Mouse (Mus musculus) heart, adult 2 months (tissue): ENCODE data around the gene Psmc6. TPM values are rescaled to one million over a fixed set of nuclear protein-coding genes. Genes with fewer than 3 reads are reported as not detected.

Experiments
- DNase-seq, 2 experiments: peaks; one replicate each; pipeline ENCODE4 v3.0.0; 2021
- H3K27ac ChIP-seq: fragments of 200-600 bp; 2 replicates; pipeline ENCODE4 v1.8.1; 2022
- H3K27me3 ChIP-seq: fragments of 200-500 bp; 2 replicates; pipeline ENCODE4 v1.6.1; 2012; ENCODE audit warnings: mild to moderate bottlenecking, low read length, inconsistent platforms, mixed read lengths; ENCODE audit not compliant: control insufficient read depth, insufficient read depth
- H3K36me3 ChIP-seq: fragments of 200-500 bp; 2 replicates; pipeline ENCODE4 v1.6.1; 2012; ENCODE audit warnings: low read length, inconsistent platforms; ENCODE audit not compliant: control insufficient read depth, insufficient read depth
- H3K4me1 ChIP-seq: fragments of 200-500 bp; 2 replicates; pipeline ENCODE4 v1.6.1; 2011; ENCODE audit warnings: low read length; ENCODE audit not compliant: control insufficient read depth, insufficient read depth
- H3K4me3 ChIP-seq: fragments of 200-600 bp; 2 replicates; pipeline ENCODE4 v1.8.1; 2022
- H3K79me2 ChIP-seq: fragments of 200-500 bp; replicated peaks from 2 replicates; pipeline ENCODE4 v1.6.1; 2012; ENCODE audit warnings: mild to moderate bottlenecking, inconsistent platforms, low read length, moderate library complexity, mixed read lengths; ENCODE audit not compliant: control insufficient read depth, insufficient read depth
- H3K9ac ChIP-seq: fragments of 200-500 bp; 2 replicates; pipeline ENCODE4 v1.6.1; 2012; ENCODE audit warnings: low read depth, mild to moderate bottlenecking, control low read depth, inconsistent platforms, low read length, mixed read lengths
- CTCF ChIP-seq: fragments of 200-600 bp; IDR thresholded peaks from 2 replicates; pipeline ENCODE4 v1.8.1; 2022; ENCODE audit warnings: antibody characterized with exemption, mild to moderate bottlenecking, moderate library complexity
- EP300 ChIP-seq: fragments of 200-500 bp; IDR thresholded peaks from 2 replicates; pipeline ENCODE4 v1.6.1; 2011; ENCODE audit warnings: low read depth, low read length, control low read depth; ENCODE audit not compliant: insufficient read depth
- POLR2A ChIP-seq: fragments of 200-500 bp; IDR thresholded peaks from 2 replicates; pipeline ENCODE4 v1.6.1; 2011; ENCODE audit warnings: mild to moderate bottlenecking, low read depth, low read length, control low read depth; ENCODE audit not compliant: insufficient read depth
- WGBS: fragments of 180-500 bp; shearing (Covaris S2); methylation state at CpG from one replicate; pipeline ENCODE4 v1.1.7; 2018; 5-methylcytosine and 5-hydroxymethylcytosine counted together
- intact Hi-C: fragments of 180-260 bp; cut with DNase I; formaldehyde crosslinking; loops from one replicate; pipeline ENCODE4 v1.15.1; 2025
- polyA plus RNA-seq: library from polyadenylated mRNA; depleted of rRNA; stranded (reverse); fragments of >200 nt; gene quantifications from 2 replicates; pipeline ENCODE4 v1.2.3, GENCODE M21; 2012
- total RNA-seq, 2 experiments: library from RNA; stranded (reverse); gene quantifications; 2 replicates each; pipeline ENCODE4 v1.2.3; 2021

Psmc6 gene
- total and polyA plus RNA-seq, 3 experiments = 46.3 to 93.7 (median 89.7) TPM

- H3K9ac ChIP-seq = no peak overlapping the region
- H3K4me1 ChIP-seq = no peaks in the 10 kb centered on the region
- DNase-seq = no peak
- no peak overlapping the region for H3K4me3 ChIP-seq
- no peaks in the 10 kb centered on the region for H3K79me2 ChIP-seq
- WGBS = 89% methylated on average over 3 of the region's 3 CpGs
- intact Hi-C loops = no loop called here
- no peak overlapping the region for H3K27ac ChIP-seq
- H3K27me3 ChIP-seq = no peaks in the 10 kb centered on the region
- TF ChIP-seq POLR2A = no peak
- TF ChIP-seq EP300 = no peak
- TF ChIP-seq CTCF = no peak
- no peaks in the 10 kb centered on the region for H3K36me3 ChIP-seq
Measured at GRCm38 (mm10) chr14:45323320-45323719, 6.3 kb upstream of the Psmc6 start.

- no peak overlapping the region for H3K27ac ChIP-seq
- no peak for DNase-seq
- intact Hi-C loops = loop anchor here (5.0 kb wide), 1 partner anchor 62 kb away; no protein-coding TSS in a partner anchor
Measured at GRCm38 (mm10) chr14:45325471-45325870, 4.1 kb upstream of the Psmc6 start.

GRCm38 (mm10) chr14:45328072-45328713, 1.4 kb upstream of the Psmc6 start:
- Histone ChIP-seq H3K27ac (no peak overlapping the region), H3K27me3 (no peaks in the 10 kb centered on the region), H3K4me1 (no peaks in the 10 kb centered on the region), H3K36me3 (peaks cover 16% of the 10 kb centered on the region), H3K79me2 (no peaks in the 10 kb centered on the region), H3K9ac (no peak overlapping the region), H3K4me3 (no peak overlapping the region)
- DNase-seq = no peak
- intact Hi-C loops = loop anchor here (5.0 kb wide), 1 partner anchor 59 kb away; no protein-coding TSS in a partner anchor
- WGBS = 85% methylated on average over 4 of the region's 4 CpGs
- TF ChIP-seq CTCF (no peak), POLR2A (no peak), EP300 (no peak)

More at GRCm38 (mm10) chr14:45325471-45325870, 4.1 kb upstream of the Psmc6 start:
- Histone ChIP-seq H3K4me1 (no peaks in the 10 kb centered on the region), H3K27me3 (no peaks in the 10 kb centered on the region), H3K4me3 (no peak overlapping the region), H3K9ac (no peak overlapping the region), H3K79me2 (no peaks in the 10 kb centered on the region), H3K36me3 (no peaks in the 10 kb centered on the region)
- no peak for TF ChIP-seq POLR2A
- no peak for TF ChIP-seq EP300
- no peak for TF ChIP-seq CTCF

- Histone ChIP-seq H3K27ac (peak overlapping the region; percentile 29; the same call in 1 of the 2 replicates), H3K4me1 (no peaks in the 10 kb centered on the region), H3K36me3 (peaks cover 21% of the 10 kb centered on the region), H3K27me3 (no peaks in the 10 kb centered on the region), H3K4me3 (peak overlapping the region; percentile 12; the same call in 1 of the 2 replicates), H3K79me2 (no peaks in the 10 kb centered on the region), H3K9ac (no peak overlapping the region)
- DNase-seq = no peak
- 12% methylated on average over 8 of the region's 8 CpGs for WGBS
- intact Hi-C loops = loop anchor here (5.0 kb wide), 1 partner anchor 58 kb away; no protein-coding TSS in a partner anchor
- TF ChIP-seq EP300 (no peak), POLR2A (no peak), CTCF (no peak)
Measured at GRCm38 (mm10) chr14:45329018-45329588, 485 bp upstream of the Psmc6 start.

GRCm38 (mm10) chr14:45350931-45351859, 21.6 kb downstream of the Psmc6 start, which contains the start of gene Styx:
Styx (plus strand) TSS chr14:45351093.
- intact Hi-C loops = loop anchor here (1.0 kb wide), 1 partner anchor 21 kb away; no protein-coding TSS in a partner anchor
- H3K27me3 ChIP-seq = no peaks in the 10 kb centered on the region
- WGBS = under 1% methylated on average over 71 of the region's 93 CpGs
- H3K36me3 ChIP-seq = peaks cover 2% of the 10 kb centered on the region; the same call in 1 of the 2 replicates
- H3K4me1 ChIP-seq = peaks cover 2% of the 10 kb centered on the region; the same call in 1 of the 2 replicates
- peak; percentile 98 to 99 for DNase-seq
- H3K4me3 ChIP-seq = peak within 1 kb of the TSS; percentile 92
- H3K27ac ChIP-seq = peak within 1 kb of the TSS; percentile 79
- peak within 1 kb of the TSS; percentile 84 for H3K9ac ChIP-seq
- H3K79me2 ChIP-seq = no peaks in the 10 kb centered on the region; the same call in 1 of the 2 replicates
- TF ChIP-seq EP300 (no peak), POLR2A (peak; percentile 55), CTCF (0 out of 2 replicates have a peak, but pooled peaks have one; percentile 14)
